Mouse (Mus musculus) ovary, postnatal 14 days (tissue): ENCODE data around the gene Tango6.

Experiments
- DNase-seq: peaks from one replicate; pipeline ENCODE4 v3.0.0; 2022; ENCODE audit warnings: low spot score

Gene Tango6

GRCm38 (mm10) chr8:106682971-106683668 is at the start of gene Tango6:
Gene Tango6, plus strand, starts transcription at chr8:106683068.
- peak; percentile 88 for DNase-seq

- DNase-seq = no peak
These were observed 49.3 kb upstream of the Tango6 start for GRCm38 (mm10) chr8:106633361-106634158.

DNA sequence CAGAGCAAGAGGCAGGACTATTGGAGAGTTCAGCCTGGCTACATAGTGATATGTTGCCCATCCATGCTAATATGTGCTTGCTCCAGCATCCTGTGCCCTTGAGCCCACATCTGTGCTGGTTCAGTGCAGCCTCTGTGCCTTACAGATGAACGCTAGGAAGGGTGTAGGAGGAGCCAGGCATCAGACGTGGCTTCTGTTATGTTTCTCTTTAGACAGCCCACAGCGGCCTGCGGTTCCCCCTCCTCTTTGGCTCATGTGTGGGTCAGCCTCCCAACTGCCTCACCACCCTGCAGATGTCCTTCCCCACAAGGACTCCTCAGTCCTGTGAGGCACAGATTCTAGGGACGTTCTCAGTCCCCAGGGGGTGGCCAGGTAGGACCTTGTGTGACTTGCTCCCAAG is 47.6 kb upstream of the Tango6 start:
- DNase-seq = no peak

DNA sequence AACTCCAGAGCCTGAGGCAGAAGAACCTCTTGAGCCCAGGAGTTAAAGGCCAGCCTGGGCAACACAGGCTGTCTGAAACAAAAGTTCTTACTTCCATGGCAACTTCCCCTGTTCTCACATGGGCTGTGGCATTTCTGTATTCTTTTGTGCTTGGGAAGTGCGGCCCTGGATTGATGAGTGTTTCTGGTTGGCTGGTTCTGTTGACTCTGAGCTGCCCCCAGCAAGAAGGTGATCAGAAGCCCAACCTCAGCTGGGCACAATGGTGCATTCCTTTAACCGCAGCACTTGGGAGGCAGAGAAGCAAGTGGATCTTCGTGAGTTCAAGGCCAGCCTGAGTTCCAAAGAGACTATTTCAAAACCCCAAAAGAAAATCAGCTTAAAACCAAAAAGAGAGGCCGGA is 45.4 kb upstream of the Tango6 start:
- no peak for DNase-seq

DNA sequence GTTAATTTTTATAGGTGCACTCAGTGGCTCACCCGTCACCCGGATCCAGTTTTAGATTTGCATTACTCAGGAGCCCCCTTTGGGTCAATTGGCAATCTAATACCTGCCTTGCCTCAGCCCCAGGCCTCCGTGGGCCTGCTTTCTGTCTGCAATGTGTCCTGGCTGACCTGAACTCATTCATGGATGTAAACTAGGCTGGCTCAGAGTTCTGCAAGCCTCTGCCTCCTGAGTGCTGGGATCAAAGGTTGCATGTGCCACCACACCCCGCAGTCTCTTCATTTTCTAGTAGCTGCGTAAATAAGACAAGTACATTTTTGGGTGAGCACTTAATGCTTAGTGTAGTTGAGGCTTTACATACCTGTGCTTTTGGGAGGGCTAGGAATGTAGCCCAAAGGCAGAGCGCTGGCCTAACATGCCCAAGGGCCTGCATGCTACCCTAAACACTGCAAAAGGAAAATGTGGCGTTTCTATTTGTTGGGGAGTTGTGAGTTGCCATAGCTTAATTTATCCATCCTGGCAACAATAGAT is 44.0 kb upstream of the Tango6 start:
- no peak for DNase-seq

- DNase-seq = no peak
These were observed 42.7 kb upstream of the Tango6 start for GRCm38 (mm10) chr8:106640212-106640611.

- no peak for DNase-seq
These were observed 41.9 kb upstream of the Tango6 start for GRCm38 (mm10) chr8:106640921-106641320.

- no peak for DNase-seq
These were observed 40.7 kb upstream of the Tango6 start for GRCm38 (mm10) chr8:106642172-106642571.

DNA sequence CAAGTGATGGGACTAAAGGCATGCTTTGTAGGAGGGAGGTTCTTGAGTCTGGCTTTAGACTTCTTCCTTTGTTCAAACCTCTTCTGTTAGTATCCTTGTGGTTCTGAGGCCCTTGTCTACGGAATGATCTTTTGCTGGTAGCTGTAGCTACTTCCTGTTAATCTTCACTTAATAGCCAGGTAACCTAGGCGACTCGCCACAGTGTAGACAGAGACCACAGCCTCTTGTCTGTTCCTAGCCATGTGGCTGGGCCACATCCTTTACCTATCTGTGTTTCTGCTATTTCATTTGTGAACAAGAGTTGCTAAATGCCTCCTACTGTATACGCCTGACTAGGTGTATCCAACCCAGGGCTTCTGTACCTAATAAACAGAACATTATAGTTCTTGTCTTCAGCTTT is 39.8 kb upstream of the Tango6 start:
- DNase-seq = no peak

DNA sequence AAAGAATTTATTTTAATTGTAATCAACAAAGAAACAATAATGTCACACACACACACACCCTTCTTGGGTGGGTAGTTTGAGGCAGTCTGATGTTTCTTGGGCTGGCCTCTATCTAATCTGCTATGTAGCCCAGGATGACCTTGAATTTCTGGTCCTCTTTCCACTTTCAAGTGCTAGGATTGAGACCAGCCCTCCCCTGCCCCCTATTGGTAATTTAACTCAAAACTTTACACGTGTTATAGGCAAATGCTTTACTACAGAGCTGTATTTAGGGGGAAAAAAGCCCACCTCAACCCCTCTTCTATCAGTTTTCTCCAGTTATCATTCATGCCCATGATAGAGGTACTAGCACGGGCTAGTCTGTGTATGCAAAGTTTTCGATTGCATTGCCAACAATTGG is 37.9 kb upstream of the Tango6 start:
- no peak for DNase-seq

DNA sequence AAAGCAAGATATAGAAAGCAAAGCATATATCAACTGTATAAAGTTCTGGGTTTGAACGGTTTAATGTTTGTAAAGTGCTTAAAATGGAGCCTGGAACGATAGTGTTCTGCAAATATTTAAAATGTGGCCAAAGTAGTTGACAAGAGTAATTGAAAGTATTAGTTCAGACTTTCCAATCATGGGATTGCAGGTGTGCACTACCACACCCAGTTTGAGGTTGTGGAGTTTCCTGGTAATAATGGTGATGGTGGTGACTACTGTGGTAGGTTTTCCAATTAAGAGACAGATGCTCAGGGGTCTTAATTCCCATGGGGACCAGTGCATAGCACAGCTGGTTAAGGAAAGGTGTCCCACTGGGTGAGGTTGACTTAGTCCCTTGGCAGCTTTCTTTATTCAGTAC is 36.7 kb upstream of the Tango6 start:
- DNase-seq = no peak

- no peak for DNase-seq
These were observed 36.1 kb upstream of the Tango6 start for GRCm38 (mm10) chr8:106646731-106647130.

- DNase-seq = peak; percentile 73
These were observed 35.5 kb upstream of the Tango6 start for GRCm38 (mm10) chr8:106647387-106647786.

DNA sequence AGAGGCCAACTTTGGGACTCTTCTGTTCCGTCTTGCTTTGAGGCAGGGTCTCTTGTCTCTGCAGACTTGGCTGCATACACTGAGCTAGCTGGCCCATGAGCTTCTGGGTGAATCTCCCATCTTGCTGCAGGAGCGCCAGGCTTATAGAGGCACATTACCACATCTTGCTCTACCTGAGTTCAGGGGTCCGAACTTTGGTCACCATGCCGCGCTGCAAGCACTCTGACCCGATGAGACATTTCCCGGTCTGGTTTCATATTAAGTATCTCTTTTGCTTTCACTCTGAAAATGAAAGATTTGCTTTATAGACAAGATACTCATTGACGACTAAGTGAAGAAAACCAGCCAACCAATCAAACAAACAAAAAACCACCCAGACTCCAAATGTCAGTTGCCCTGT is 34.4 kb upstream of the Tango6 start:
- no peak for DNase-seq

- no peak for DNase-seq
These were observed 30.9 kb upstream of the Tango6 start for GRCm38 (mm10) chr8:106651994-106652393.

- no peak for DNase-seq
These were observed 26.8 kb upstream of the Tango6 start for GRCm38 (mm10) chr8:106656046-106656445.

DNA sequence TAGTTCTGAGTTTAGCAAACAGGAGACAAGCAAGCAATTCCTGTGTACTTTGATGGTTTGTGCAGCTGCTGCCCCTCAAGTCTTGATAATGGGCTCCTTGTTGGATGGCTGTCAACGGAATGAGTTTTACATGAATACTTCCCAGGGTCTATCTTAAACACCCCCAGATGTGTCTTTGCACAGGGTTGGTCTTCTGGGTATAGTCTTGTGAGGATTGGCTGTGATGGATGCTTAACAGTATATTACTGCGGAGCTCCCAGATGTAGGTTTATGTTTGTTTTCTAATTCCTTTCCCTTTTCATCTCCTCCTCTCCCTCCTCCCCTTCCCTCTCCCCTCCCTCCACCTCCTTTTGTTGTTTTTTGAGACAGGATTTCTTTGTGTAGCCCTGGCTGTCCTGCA is 10.1 kb upstream of the Tango6 start:
- DNase-seq = no peak

GRCm38 (mm10) chr8:106674318-106674717 is 8.6 kb upstream of the Tango6 start:
- no peak for DNase-seq

- no peak for DNase-seq
These were observed 8.0 kb upstream of the Tango6 start for GRCm38 (mm10) chr8:106674894-106675293.

DNA sequence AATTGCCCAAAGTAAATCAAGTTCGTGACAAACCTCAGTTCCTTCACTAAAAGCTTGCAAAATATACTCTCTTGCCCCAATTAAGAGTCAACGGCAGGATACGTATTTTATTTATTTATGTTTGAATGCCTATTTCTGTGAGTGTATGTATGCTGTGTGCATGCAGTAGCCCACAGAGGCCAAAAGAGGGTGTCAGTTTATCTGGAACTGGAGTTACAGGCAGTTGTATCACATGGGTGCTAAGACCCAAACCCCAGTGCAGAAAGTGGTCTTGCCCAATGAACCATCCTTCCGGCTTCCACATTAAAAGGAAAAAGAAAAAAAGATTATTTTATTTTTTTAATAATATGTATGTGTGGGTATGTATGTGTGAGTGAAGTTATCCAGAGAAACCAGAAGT is 1.5 kb downstream of the Tango6 start:
- no peak for DNase-seq

DNA sequence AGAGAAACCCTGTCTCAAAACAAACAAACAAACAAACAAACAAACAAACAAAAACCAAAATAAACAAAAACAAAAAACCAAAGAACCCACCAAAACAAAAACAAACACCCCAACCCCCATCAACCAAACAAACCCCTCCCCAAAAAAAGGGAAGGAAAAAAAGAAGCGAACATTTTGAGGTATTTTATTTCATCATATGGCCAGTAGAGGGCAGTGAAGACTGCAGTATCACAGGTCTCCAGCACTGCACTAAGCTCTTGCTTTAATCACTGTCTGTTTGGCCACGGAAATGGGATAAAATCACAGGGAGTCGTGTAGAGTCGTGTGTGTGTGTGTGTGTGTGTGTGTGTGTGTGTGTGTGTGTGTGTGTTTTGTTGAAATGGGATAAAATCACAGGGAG is 4.6 kb downstream of the Tango6 start:
- DNase-seq = no peak

DNA sequence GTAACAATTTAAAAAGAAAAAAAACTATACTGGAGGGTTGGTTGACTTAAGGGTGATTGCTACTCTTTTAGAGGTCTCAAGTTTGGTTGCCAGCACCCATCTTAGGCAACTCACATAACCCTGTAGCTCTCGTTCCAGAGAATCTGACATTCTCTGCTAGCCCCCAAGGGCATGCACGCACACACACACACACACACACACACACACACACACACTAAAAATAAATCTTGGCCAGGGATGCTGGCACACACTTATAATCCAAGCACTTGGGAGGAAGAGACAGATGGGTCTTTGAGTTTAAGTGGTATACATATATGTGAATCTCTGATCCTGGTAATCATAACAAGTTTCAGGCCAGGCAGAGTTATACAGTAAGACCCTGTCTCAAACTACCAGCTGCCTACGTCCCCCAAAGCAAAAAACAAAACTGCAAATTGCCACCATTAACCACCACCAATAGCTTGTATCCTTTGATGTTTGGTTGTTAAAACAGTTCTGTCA is 14.9 kb downstream of the Tango6 start:
- DNase-seq = no peak

DNA sequence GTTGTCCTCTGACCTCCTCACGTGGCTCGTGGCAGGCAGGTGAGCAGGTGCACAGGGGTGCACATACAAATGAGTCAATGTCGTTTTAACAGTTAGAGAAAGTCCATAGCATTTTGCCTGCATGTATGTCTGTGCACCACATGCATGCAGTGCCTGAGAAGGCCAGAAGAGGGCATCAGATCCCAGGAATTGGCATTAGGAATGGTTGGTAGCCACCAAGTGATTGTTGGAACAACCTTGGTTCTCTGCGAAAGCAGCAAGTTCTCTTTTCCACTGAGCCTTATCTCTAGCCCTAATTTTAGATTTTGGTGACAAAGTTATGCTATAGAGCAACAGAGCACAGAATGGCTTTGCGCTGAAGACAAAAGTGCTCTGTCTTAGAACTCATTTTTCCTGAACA is 16.7 kb downstream of the Tango6 start:
- peak; percentile 69 for DNase-seq
